Mouse (Mus musculus) kidney, adult 2 months (tissue): ENCODE results near the gene Mb.

Experiments
- CTCF ChIP-seq: fragments of 200-500 bp; conservative IDR thresholded peaks from 2 replicates; pipeline ENCODE4 v1.5.1; 2011; ENCODE audit warnings: low read depth, mild to moderate bottlenecking, control low read depth, low read length, moderate library complexity, mixed read lengths; ENCODE audit not compliant: insufficient read depth, insufficient read length
- POLR2A ChIP-seq: fragments of 200-500 bp; IDR thresholded peaks from one replicate; pipeline ENCODE4 v1.6.1; 2011; ENCODE audit warnings: low read depth, low read length, control low read depth

DNA sequence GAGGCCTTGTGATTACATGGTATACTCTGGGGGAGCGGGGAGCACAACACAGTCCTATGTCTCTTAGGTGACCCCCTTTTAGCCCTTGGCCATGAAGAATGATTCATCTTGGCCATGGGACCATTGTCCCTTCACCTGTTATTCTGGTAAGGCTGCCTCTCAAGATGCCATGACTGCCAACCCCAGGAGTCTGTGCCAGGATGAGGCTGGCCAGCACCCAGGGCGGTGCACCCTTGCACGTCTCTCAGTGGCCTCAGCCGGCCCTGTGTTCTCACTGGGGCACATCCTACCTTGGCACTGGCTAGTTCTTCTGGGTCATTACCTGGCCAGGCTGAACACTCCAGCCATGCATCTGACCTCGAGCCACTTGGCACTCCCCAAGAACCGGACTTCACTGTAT lies 41.6 kb downstream of the Mb start:
- TF ChIP-seq CTCF = no peak
- no peak for TF ChIP-seq POLR2A
